Mouse (Mus musculus) kidney, postnatal 25 days (tissue): ENCODE measurements around the gene Serping1.
A peak's percentile ranks its signal among the peaks of the same experiment; 100 is the strongest.

Source experiments
- DNase-seq, 2 experiments: peaks; one replicate each; pipeline ENCODE4 v3.0.0; 2021; ENCODE audit warnings: mixed read lengths in 2 of 2

Gene Serping1

GRCm38 (mm10) chr2:84779210-84779609 lies 4.0 kb upstream of the Serping1 start:
- DNase-seq = no peak

GRCm38 (mm10) chr2:84777706-84778105 lies 2.5 kb upstream of the Serping1 start:
- no peak for DNase-seq

DNA sequence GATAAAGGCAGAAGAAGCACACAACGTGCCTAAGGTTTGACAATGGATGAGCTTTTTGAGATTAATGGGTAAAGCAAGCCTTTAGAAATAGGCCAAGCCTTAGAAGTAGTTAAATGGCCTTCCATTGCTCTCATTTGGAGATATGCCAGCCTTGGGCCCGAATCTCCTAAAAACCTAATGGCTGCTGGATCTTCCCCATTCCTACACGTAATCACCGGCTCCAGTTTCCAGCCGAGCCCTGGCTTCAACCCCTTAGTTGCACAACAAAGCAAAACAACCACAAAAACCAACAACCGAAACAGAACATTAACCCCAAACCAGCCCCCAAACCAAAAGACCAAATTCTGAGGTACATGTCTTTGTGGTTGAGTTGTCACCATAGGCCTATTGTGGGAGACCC lies 421 bp upstream of the Serping1 start:
- peak in 1 of 2 experiments; percentile 13 for DNase-seq

DNA sequence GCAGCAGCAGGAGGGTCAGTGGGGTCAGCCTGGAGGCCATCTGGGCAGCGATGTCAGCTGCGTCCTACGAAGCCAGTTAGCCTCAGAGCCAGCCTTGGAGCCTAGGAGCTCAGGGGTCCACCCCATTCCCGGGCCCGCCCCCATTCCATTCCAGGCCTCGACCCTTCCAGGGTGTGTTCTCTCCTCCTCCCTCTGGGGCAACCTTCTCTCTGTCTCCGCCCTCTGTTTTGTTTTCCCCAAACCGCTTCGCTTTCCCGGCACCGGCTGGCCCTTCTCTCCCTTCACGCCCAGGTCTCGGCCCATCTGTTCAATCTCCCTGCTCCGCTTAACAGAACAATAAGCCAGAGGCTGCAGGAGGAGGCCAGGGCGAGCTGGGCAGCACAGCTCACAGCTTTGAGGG lies 493 bp downstream of the Serping1 start:
- peak; percentile 63 to 73 for DNase-seq

DNA sequence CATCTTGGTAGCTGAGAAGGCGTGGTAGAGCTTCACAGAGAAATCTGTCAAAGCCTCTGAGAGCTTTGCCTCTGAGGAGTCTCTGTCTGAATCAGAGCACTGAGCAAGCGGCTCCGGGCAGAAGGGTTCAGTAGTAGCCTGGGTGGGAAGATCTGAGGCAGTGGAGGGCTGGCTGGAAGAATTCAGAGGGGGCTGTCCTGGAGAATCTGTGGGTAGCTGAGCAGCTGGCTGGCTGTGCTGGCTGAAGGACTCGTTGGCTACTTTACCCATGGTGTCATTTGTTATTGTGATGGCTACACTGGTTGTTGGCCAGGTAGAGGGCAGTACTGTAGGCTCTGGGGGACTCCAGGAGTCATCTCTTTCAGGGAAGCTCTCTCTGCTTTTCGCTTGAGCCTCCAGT lies 2.0 kb downstream of the Serping1 start:
- no peak for DNase-seq

- no peak for DNase-seq
Measured at GRCm38 (mm10) chr2:84772454-84772853, 2.8 kb downstream of the Serping1 start.

GRCm38 (mm10) chr2:84770501-84770900 lies 4.7 kb downstream of the Serping1 start:
- DNase-seq = no peak

GRCm38 (mm10) chr2:84762818-84763217 lies 12.4 kb downstream of the Serping1 start:
- no peak for DNase-seq

DNA sequence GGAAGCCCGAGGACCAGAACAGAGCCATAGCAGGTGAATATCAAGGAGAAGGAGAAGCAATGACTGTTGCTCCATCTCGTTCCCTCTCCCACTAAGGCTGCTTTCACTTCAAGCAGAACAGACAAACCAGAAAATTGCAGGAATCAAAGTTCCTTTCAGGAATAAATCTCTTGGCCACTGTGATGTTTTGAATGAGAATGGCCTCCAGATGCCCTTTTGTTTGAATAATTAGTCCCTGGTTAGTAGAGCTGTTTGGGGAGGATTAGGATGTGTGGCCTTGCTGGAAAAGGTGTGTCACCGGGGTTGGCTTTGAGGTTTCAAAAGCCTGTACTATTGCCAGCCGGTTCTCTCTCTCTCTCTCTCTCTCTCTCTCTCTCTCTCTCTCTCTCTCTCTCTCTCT lies 12.9 kb downstream of the Serping1 start:
- no peak for DNase-seq

DNA sequence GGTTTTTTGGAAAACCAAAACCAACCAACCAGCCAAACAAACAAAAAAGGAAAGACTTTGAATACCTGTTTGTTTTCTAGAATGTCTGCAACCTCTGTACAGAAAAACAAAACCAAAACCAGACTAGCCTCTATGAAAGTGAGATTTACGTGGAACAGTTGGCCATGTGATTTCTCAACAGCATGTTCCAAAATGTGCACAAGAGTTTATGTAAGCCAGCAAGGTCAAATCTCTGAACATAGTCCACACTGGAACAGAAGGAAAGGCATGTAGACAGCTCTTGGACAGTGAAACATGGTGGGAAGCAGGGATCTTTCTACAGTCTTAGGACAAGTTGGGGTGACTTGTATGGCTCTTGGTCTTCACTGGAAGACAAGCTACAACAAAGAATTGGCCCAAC lies 13.4 kb downstream of the Serping1 start:
- no peak for DNase-seq

DNA sequence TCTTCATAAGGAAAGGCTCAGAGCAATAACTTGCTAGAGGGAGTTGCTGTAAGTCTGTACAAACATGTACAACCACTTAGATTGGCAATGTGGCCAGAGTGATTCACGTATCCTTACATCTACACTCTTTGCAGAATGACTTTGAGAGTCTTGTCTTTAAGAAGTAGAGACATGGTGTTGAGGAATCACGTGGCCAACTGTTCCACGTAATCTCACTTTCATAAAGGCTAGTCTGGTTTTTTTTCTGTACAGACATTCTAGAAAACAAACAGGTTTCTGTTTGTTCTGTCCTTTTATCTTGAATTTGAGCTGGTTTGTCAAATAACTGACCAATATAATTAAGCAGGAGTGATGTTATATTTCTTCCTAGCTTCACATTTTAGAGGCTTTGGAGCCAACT lies 13.9 kb downstream of the Serping1 start:
- no peak for DNase-seq

DNA sequence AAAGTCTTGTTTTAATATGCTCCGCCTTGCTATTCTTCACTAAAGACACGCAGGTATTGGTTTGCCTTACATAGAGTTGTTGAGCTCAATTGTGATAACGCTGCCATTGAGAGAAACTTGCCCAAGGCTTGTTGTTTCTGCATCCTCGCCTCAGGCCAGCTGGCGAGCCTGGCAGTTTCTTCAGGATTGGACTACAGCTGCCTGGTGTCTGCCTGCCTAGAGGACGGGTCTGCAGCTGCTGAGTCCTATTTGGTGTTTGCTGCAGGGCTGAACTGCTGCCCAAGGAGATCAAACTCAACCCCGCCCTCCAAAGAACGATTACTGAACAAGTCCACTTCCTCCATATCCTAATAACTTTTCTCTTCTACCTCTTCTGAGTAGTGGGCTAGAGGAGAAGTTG lies 14.5 kb downstream of the Serping1 start:
- no peak for DNase-seq

- peak in 1 of 2 experiments; percentile 71 for DNase-seq
Measured at GRCm38 (mm10) chr2:84758542-84759127, 16.6 kb downstream of the Serping1 start.

GRCm38 (mm10) chr2:84757026-84757682 lies 18.1 kb downstream of the Serping1 start:
- DNase-seq = no peak

DNA sequence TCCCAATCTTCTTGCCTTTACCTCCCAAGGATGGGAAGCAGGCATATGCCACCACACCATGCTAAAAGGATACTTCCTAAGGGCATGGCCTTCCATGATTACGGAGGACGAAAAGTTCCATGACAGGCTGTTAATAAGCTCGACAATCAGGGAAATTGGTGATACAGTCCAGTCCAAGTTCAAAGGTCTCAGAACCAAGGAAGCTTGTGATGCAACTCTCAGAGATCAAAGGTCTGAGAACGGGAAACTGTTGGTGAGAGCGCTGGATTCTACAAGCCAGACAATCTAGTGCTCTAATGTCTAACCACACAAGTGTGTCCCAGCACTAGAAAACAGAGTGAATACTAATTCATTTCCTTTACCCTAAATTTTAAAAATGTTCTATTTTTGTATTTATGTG lies 19.0 kb downstream of the Serping1 start:
- DNase-seq = peak; percentile 52 to 56

DNA sequence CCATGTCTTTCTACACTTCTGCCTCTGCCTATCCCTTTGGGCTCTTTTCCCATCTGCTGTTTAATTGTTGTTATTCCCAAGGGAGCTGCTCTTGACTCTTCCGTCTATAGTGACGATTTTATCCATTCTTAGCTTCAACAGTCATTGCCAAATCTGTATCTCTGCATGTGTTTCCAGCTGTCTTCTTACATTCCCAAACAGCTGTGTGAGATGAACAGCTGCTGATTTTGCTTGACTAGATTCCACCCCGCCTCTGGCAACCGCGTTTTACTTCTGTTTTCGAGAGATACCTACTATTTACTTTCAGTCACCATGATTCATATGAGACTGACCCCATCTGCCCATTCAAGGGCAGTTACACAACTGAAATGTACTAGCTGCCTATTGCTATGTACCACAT lies 25.1 kb downstream of the Serping1 start:
- DNase-seq = no peak

DNA sequence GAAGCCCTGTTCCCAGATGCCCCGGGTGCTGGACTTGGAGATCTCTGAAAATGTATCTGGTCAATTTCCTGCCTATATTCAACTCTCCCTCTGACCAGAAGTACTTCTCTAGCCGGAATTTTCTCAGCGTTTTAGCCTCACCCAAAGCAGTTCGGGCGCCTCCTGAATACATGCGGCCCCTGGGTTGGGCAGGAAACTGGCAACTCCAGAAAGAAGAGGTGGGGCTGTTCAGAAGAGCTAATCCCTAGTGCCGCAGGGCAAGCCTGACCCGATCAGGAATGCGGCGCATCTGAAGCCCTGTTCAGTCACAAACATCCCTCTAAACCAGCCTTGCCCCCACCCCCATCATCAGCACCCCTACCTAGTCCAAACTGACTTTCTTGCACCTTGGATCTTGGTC lies 31.1 kb downstream of the Serping1 start:
- no peak for DNase-seq

DNA sequence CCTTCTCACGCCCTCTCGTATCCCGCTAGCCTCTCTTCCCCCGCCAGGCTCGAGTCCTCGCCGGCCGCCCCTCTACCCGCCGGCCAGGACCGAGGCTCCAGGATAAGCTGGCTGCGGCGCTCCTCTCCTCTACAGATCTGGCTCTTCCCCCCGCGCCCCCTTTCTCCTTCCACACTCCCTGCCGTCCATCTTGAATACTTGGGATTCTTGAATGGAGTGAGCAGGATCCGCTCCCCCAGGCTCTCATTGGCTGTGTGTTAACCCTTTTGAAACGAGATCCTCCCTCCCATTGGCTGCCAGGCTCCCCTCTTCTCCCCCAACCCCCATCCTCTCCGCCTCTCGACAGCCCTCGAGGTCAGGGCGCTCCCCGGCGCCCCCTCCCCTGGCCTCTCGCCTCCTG lies 31.7 kb downstream of the Serping1 start, which contains the start of gene Gm19426:
Gm19426 (minus strand) TSS at position 95 of the 400 bp plus-strand sequence.
- DNase-seq = peak; percentile 84 to 92

DNA sequence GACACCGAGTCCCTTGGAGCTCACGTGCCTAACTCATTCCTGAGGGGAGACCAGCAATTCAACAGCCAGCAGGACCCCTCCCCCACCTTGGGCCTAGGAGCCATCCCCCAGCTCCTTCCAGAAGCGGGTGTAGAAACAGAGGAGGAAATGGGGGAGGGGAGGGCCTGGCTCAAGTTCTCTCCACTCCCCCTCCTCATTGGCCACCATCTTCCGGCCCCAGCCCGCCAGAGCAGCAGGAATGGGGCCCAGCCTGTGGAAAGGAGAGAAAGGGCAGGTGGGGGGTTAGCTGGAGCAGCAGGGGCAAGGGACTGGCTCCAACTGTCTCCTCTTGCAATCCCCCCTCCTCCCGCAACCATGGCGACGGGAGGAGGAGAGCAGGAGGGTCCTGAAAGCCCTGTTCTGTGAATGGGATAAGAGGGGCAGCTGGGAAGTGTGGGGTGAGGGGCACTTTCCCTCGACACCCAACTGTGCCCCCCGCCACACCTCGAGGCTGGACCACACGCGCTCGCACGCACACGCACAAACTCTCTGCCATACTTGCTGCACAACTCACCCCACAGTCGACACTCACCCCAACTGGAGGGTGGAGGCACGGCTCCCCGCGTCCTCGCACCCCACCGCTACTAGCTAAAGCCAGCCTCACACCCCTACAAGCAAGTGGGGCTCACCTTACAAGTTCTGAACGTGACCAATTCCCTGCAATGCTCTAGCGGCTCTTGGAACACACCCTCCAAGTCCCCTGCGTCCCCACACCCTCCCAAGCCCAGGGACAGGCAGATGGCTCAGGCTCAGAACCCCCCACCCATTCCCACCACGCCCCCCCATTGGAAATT lies 32.6 kb downstream of the Serping1 start:
- DNase-seq = peak in 1 of 2 experiments; percentile 33

DNA sequence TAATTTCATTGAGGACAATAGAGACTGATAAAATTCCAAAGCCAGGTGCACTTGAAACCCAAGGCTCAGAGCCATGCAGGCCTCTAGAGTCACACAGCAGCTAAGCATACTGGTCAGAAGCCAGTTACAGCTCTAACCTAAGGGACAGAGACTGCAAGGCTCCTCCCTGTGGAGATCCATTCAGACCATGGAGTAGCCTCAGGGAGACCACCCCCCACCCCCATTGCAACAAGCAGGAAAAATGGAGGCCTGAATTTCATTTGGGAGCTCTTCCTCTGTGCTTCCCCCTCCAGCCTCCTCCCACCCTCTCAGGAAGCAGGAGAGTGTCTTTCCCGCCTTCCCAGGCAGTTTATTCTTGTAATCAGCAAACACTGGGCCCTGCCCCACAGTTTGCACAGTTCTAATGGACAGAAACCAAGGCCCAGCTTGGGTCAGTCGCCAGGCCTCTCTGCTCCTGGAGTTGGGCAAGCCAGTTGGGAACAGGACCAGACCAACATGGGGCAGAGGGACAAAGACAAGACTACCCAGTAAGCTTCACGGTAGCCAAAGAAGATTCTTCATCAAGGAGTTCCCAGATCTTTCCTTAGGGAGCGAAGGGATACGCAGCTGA lies 33.3 kb downstream of the Serping1 start:
- no peak for DNase-seq

GRCm38 (mm10) chr2:84740608-84741333 lies 34.5 kb downstream of the Serping1 start:
- peak; percentile 40 to 41 for DNase-seq

GRCm38 (mm10) chr2:84738271-84738911 lies 36.9 kb downstream of the Serping1 start:
- DNase-seq = peak; percentile 71 to 75
